Mouse (Mus musculus): ENCODE data around the gene Brpf1. TPM values are rescaled to one million over a fixed set of nuclear protein-coding genes. Genes with fewer than 3 reads are reported as not detected.
A peak's percentile ranks its signal among the peaks of the same experiment; 100 is the strongest.

Gene Brpf1
- polyA plus RNA-seq, 1 experiment from 2014 or later: 20.0 TPM

DNA sequence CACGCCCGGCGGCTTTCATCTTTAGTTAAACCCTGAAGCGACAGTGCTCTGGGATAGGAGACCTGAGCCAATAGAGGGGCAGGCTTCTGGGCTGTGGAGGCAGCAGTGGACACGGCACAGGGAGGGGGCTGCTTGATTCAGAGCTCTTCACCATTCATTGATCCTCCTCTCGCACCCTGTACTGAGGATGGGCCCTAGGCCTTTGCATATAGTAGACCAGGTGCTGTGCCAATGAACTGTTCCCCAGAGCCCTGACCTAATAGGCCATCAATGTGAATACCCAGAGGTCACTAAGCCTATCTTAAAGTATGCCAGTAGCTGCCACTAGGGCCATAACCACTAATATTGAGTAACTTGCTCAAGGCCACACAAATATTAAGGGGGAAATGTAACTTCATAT lies 25.3 kb upstream of the Brpf1 start:
- Histone ChIP-seq H3K4me2 (ENCODE audit: low read depth, low read length) (no peak overlapping the region), H3K9me3 (ENCODE audit: control insufficient read depth, low read length) (no peaks in the 10 kb centered on the region), H3K27me3 (replicated peaks; ENCODE audit: control insufficient read depth, insufficient read depth, low read length) (peaks cover 29% of the 10 kb centered on the region), H3K4me3 (ENCODE audit: low read depth, low read length) (no peak overlapping the region), H3K36me3 (ENCODE audit: control insufficient read depth, insufficient read depth, low read length) (peaks cover 21% of the 10 kb centered on the region), H3K4me1 (ENCODE audit: control insufficient read depth, insufficient read depth, low read length) (peaks cover 4% of the 10 kb centered on the region), H3K27ac (replicated peaks; ENCODE audit: low read depth, low read length) (no peak overlapping the region), H3K9ac (ENCODE audit: low read depth, low read length) (no peak overlapping the region)
- DNase-seq (ENCODE audit: low spot score): no peak
- no peak for ATAC-seq (ENCODE audit: low read depth)
- WGBS: 69% methylated on average over 6 of the region's 6 CpGs

DNA sequence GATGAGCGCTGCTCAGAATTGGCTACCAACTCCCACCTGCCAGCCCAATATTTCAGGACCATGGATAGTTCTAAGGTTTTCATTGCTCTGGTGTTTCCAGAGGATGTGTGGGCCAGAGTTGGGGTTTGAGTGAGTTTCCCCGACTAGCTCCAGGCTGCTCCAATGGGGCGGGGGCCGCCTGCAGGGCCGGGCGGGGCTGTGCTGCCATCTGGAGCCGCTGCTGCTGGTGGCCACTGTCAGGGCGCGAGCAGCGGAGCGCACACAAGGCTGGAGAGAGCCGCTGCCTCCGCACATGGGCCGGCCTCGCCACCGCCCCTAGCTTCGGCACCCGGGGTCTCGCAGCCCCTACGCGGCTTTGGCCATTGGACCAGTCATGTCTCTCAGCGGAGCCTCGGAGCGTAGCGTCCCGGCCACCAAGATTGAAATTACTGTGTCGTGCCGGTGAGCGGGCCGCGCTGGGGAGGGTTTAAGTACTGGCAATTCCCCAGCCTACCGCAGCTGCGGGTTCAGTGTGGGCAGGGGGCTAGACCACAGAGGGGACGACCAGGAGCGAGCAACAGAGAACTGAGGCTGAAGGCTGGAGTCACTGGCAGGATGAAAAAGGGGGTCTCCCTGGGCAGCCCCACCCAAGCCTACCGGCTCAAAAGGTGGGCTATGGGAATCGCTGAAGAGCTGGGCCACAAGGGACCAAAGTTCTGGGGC lies 24.7 kb upstream of the Brpf1 start, which contains the start of gene Cpne9:
TSS of gene Cpne9 (plus strand) at position 207 of the 702 bp plus-strand sequence.
- Histone ChIP-seq H3K4me3 (ENCODE audit: low read depth, low read length) (peak within 1 kb of the TSS; percentile 18), H3K4me2 (ENCODE audit: low read depth, low read length) (peak within 1 kb of the TSS; percentile 35), H3K27ac (replicated peaks; ENCODE audit: low read depth, low read length) (no peak within 1 kb of the TSS), H3K36me3 (ENCODE audit: control insufficient read depth, insufficient read depth, low read length) (peaks cover 15% of the 10 kb centered on the region), H3K4me1 (ENCODE audit: control insufficient read depth, insufficient read depth, low read length) (peaks cover 4% of the 10 kb centered on the region), H3K9ac (ENCODE audit: low read depth, low read length) (no peak within 1 kb of the TSS), H3K27me3 (replicated peaks; ENCODE audit: control insufficient read depth, insufficient read depth, low read length) (peaks cover 29% of the 10 kb centered on the region), H3K9me3 (ENCODE audit: control insufficient read depth, low read length) (no peaks in the 10 kb centered on the region)
- ATAC-seq (ENCODE audit: low read depth) (peak; percentile 78), DNase-seq (ENCODE audit: low spot score) (peak; percentile 82)
- 2% methylated on average over 36 of the region's 37 CpGs for WGBS

DNA sequence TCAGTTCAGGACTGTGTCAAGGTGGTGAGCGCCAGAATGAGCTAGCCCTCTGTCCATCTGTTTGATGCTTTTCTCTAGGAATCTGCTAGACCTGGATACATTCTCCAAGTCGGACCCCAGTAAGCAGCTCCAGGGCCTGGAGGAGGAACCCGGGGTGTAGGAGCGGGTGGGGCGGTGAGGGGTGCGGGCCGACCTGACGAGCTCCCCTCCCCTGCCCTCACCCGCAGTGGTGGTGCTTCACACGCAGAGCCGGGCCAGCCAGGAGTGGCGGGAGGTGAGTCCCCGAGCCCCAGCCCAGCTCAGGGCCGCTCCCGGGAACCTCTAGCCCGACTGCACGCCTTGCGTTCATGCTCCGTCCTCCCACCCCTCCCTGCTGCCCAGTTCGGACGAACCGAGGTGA lies 24.0 kb upstream of the Brpf1 start:
- Histone ChIP-seq H3K4me3 (ENCODE audit: low read depth, low read length) (no peak overlapping the region), H3K27me3 (replicated peaks; ENCODE audit: control insufficient read depth, insufficient read depth, low read length) (peaks cover 29% of the 10 kb centered on the region), H3K27ac (replicated peaks; ENCODE audit: low read depth, low read length) (no peak overlapping the region), H3K9ac (ENCODE audit: low read depth, low read length) (no peak overlapping the region), H3K4me1 (ENCODE audit: control insufficient read depth, insufficient read depth, low read length) (peaks cover 4% of the 10 kb centered on the region), H3K9me3 (ENCODE audit: control insufficient read depth, low read length) (no peaks in the 10 kb centered on the region), H3K4me2 (ENCODE audit: low read depth, low read length) (peak overlapping the region; percentile 18; the same call in 1 of the 2 replicates), H3K36me3 (ENCODE audit: control insufficient read depth, insufficient read depth, low read length) (peaks cover 11% of the 10 kb centered on the region; the same call in 1 of the 2 replicates)
- ATAC-seq (ENCODE audit: low read depth): no peak
- 2% methylated on average over 10 of the region's 22 CpGs for WGBS
- DNase-seq (ENCODE audit: low spot score): no peak

DNA sequence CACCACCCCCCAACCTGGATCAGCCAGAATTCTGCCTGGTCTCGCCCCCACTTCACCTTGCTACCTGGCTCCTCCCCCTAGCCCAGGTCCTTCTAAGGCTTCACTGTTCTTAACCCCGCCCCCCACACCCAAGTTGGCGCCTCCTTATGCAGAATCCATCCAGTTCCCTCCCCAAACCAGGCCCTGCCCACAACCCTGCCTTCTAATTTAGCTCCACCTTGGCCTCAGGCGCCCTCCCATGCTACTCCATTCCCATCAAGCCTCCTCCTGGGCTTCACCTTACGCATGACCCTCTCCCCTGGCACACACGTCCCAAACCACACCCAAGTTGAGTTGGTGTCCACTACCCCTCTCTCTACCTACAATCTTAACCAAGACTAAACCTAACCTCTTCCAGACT lies 23.4 kb upstream of the Brpf1 start:
- H3K36me3 ChIP-seq (ENCODE audit: control insufficient read depth, insufficient read depth, low read length): peaks cover 7% of the 10 kb centered on the region; the same call in 1 of the 2 replicates
- peak overlapping the region; percentile 18; the same call in 1 of the 2 replicates for H3K4me2 ChIP-seq (ENCODE audit: low read depth, low read length)
- no peaks in the 10 kb centered on the region for H3K9me3 ChIP-seq (ENCODE audit: control insufficient read depth, low read length)
- no peak overlapping the region for H3K9ac ChIP-seq (ENCODE audit: low read depth, low read length)
- no peak for DNase-seq (ENCODE audit: low spot score)
- peaks cover 29% of the 10 kb centered on the region for H3K27me3 ChIP-seq (replicated peaks; ENCODE audit: control insufficient read depth, insufficient read depth, low read length)
- H3K4me3 ChIP-seq (ENCODE audit: low read depth, low read length): no peak overlapping the region
- H3K27ac ChIP-seq (replicated peaks; ENCODE audit: low read depth, low read length): no peak overlapping the region
- 10% methylated on average over 6 of the region's 6 CpGs for WGBS
- ATAC-seq (ENCODE audit: low read depth): peak; percentile 14; the same call in 1 of the 2 replicates
- peaks cover 4% of the 10 kb centered on the region for H3K4me1 ChIP-seq (ENCODE audit: control insufficient read depth, insufficient read depth, low read length)

DNA sequence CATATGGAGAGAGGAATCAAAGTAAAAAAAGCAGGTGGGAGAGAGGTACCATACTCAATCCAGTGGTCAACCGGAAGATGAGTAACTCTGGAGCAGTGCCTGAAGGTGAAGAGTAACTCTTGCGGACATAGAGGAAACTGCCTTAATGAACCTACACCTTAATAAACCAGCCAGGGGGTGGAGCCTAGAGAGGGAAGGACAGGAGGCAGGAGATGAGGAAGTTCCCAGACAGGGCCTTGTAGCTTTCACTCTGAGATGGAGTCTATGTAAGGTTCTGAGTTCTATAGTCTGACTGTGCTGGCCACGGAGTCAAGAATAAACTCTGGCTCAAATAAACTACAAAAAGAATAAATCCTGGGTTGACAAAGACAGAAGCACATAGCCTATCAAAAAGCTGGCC lies 22.0 kb upstream of the Brpf1 start:
- H3K4me3 ChIP-seq (ENCODE audit: low read depth, low read length): no peak overlapping the region
- no peak overlapping the region for H3K9ac ChIP-seq (ENCODE audit: low read depth, low read length)
- ATAC-seq (ENCODE audit: low read depth): no peak
- no peaks in the 10 kb centered on the region for H3K9me3 ChIP-seq (ENCODE audit: control insufficient read depth, low read length)
- no peak for DNase-seq (ENCODE audit: low spot score)
- no peak overlapping the region for H3K4me2 ChIP-seq (ENCODE audit: low read depth, low read length)
- peaks cover 4% of the 10 kb centered on the region for H3K4me1 ChIP-seq (ENCODE audit: control insufficient read depth, insufficient read depth, low read length)
- H3K27ac ChIP-seq (replicated peaks; ENCODE audit: low read depth, low read length): no peak overlapping the region
- WGBS: 81% methylated on average over 3 of the region's 3 CpGs
- peaks cover 7% of the 10 kb centered on the region; the same call in 1 of the 2 replicates for H3K36me3 ChIP-seq (ENCODE audit: control insufficient read depth, insufficient read depth, low read length)
- peaks cover 29% of the 10 kb centered on the region for H3K27me3 ChIP-seq (replicated peaks; ENCODE audit: control insufficient read depth, insufficient read depth, low read length)

DNA sequence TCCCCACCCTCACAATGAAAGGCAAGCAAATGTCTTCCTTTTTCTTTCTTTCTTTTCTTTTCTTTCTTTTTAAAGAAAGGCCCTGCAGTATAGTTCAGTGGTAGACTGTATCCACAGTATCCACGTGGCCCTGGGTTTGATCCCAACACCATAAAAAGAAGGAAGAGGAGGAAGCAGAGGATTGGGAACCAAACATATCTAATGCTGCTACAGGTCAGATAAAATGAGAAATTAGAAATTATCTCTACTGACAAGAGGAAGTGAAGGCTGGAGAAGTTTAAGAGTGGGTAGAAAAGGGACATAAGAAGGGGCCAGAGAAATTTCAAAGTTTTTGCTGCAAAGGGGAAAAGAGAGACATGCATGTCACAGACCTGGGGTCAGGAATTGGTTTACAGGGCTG lies 20.6 kb upstream of the Brpf1 start:
- DNase-seq (ENCODE audit: low spot score) (no peak), ATAC-seq (ENCODE audit: low read depth) (no peak)
- 62% methylated on average over 1 of the region's 1 CpGs for WGBS
- Histone ChIP-seq H3K27ac (replicated peaks; ENCODE audit: low read depth, low read length) (no peak overlapping the region), H3K4me1 (ENCODE audit: control insufficient read depth, insufficient read depth, low read length) (peaks cover 4% of the 10 kb centered on the region), H3K4me3 (ENCODE audit: low read depth, low read length) (no peak overlapping the region), H3K27me3 (replicated peaks; ENCODE audit: control insufficient read depth, insufficient read depth, low read length) (peaks cover 29% of the 10 kb centered on the region), H3K36me3 (ENCODE audit: control insufficient read depth, insufficient read depth, low read length) (no peaks in the 10 kb centered on the region), H3K4me2 (ENCODE audit: low read depth, low read length) (no peak overlapping the region), H3K9me3 (ENCODE audit: control insufficient read depth, low read length) (no peaks in the 10 kb centered on the region), H3K9ac (ENCODE audit: low read depth, low read length) (no peak overlapping the region)

DNA sequence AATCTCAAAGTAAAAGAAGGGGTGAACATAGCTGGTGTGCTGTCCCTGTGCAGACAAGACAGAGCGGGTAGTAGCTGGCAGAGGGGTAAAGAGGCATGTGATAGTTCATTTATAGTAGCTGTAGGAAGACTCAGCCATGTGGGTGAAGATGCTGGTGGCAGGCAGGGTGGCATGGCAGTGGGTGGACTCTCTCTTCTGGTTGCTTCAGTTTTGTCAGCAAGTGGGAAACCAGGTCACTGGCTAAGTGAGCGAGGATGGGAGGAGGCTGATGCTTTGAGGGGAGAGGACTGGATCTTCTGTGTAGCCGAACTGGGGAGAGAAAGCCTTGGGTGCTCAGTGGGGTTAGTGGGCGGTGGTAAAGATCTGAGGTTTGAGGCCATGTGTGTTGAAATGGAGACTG lies 19.7 kb upstream of the Brpf1 start:
- DNase-seq (ENCODE audit: low spot score): no peak
- Histone ChIP-seq H3K27ac (replicated peaks; ENCODE audit: low read depth, low read length) (no peak overlapping the region), H3K4me3 (ENCODE audit: low read depth, low read length) (no peak overlapping the region), H3K27me3 (replicated peaks; ENCODE audit: control insufficient read depth, insufficient read depth, low read length) (peaks cover 27% of the 10 kb centered on the region), H3K9ac (ENCODE audit: low read depth, low read length) (no peak overlapping the region), H3K4me1 (ENCODE audit: control insufficient read depth, insufficient read depth, low read length) (peaks cover 2% of the 10 kb centered on the region), H3K4me2 (ENCODE audit: low read depth, low read length) (no peak overlapping the region), H3K36me3 (ENCODE audit: control insufficient read depth, insufficient read depth, low read length) (no peaks in the 10 kb centered on the region), H3K9me3 (ENCODE audit: control insufficient read depth, low read length) (no peaks in the 10 kb centered on the region)
- 75% methylated on average over 4 of the region's 4 CpGs for WGBS
- ATAC-seq (ENCODE audit: low read depth): no peak

DNA sequence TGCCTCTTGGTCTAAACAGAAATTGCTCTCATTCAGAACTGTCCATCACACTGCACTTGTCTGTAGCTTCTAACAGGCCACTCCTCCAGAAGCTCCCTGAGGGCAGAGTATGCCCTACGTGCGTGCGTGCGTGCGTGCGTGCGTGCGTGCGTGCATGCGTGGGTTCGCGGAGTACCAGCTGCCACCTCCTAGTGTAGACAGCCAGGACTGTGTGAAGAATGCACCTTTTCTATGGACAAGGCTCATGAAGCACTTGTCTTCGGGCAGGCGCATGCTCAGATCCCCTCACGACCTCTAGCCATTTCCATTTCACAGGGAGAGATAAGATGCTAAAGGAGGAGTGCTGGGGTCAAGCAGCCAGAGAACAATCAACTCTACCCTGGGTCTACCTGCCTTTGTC lies 17.6 kb upstream of the Brpf1 start:
- WGBS: 89% methylated on average over 15 of the region's 15 CpGs
- no peak for DNase-seq (ENCODE audit: low spot score)
- Histone ChIP-seq H3K36me3 (ENCODE audit: control insufficient read depth, insufficient read depth, low read length) (no peaks in the 10 kb centered on the region), H3K9ac (ENCODE audit: low read depth, low read length) (no peak overlapping the region), H3K27ac (replicated peaks; ENCODE audit: low read depth, low read length) (no peak overlapping the region), H3K4me1 (ENCODE audit: control insufficient read depth, insufficient read depth, low read length) (no peaks in the 10 kb centered on the region), H3K27me3 (replicated peaks; ENCODE audit: control insufficient read depth, insufficient read depth, low read length) (peaks cover 6% of the 10 kb centered on the region; the same call in 1 of the 2 replicates), H3K4me2 (ENCODE audit: low read depth, low read length) (no peak overlapping the region), H3K9me3 (ENCODE audit: control insufficient read depth, low read length) (no peaks in the 10 kb centered on the region), H3K4me3 (ENCODE audit: low read depth, low read length) (no peak overlapping the region)
- no peak for ATAC-seq (ENCODE audit: low read depth)

DNA sequence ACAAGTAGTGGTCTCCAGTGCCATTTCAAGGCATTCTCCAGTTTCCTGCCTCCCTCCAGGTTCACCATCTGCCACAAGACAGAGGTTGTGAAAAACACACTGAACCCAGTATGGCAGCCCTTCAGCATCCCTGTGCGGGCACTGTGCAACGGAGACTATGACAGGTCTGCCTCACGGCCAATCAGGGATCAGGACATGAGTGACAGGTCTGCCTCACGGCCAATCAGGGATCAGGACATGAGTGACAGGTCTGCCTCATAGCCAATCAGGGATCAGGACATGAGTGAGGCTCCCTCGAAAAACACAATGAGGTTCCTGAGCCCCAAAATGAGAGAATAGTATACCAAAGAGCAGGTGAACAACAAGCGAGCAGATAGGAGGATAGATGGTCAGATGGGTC lies 16.6 kb upstream of the Brpf1 start:
- 69% methylated on average over 6 of the region's 6 CpGs for WGBS
- Histone ChIP-seq H3K9ac (ENCODE audit: low read depth, low read length) (no peak overlapping the region), H3K36me3 (ENCODE audit: control insufficient read depth, insufficient read depth, low read length) (no peaks in the 10 kb centered on the region), H3K9me3 (ENCODE audit: control insufficient read depth, low read length) (no peaks in the 10 kb centered on the region), H3K4me1 (ENCODE audit: control insufficient read depth, insufficient read depth, low read length) (no peaks in the 10 kb centered on the region), H3K27ac (replicated peaks; ENCODE audit: low read depth, low read length) (no peak overlapping the region), H3K4me3 (ENCODE audit: low read depth, low read length) (no peak overlapping the region), H3K27me3 (replicated peaks; ENCODE audit: control insufficient read depth, insufficient read depth, low read length) (no peaks in the 10 kb centered on the region), H3K4me2 (ENCODE audit: low read depth, low read length) (no peak overlapping the region)
- ATAC-seq (ENCODE audit: low read depth) (no peak), DNase-seq (ENCODE audit: low spot score) (no peak)
